ENCODE assay signal across 8 mouse cellular contexts in genomic region chr6:94283318-94284061, GRCm38 (mm10). TPM values are rescaled to one million over a fixed set of nuclear protein-coding genes. Genes with fewer than 3 reads are reported as not detected.
DNase-seq lines count a peak whose midpoint lies in the region; ATAC-seq lines count a peak whose summit lies in the region.

Gene Magi1, minus strand, starts transcription at chr6:94283917.

- no peaks in the 10 kb centered on the region for H3K27me3 ChIP-seq in forebrain, embryonic 12.5 days
- H3K27me3 ChIP-seq in heart, embryonic 16.5 days (ENCODE audit: control insufficient read depth, insufficient read depth, low read length) = no peaks in the 10 kb centered on the region
- peaks cover 19% of the 10 kb centered on the region for H3K27me3 ChIP-seq in liver, embryonic 11.5 days (replicated peaks; ENCODE audit: control insufficient read depth, insufficient read depth, low read length)
- no peaks in the 10 kb centered on the region for H3K27me3 ChIP-seq in stomach, embryonic 15.5 days (replicated peaks)

- H3K9me3 ChIP-seq in forebrain, embryonic 12.5 days = 0 out of 2 replicates have a peak, but pooled peaks cover 6% of the 10 kb centered on the region
- H3K9me3 ChIP-seq in heart, embryonic 16.5 days (replicated peaks; ENCODE audit: control insufficient read depth, low read length) = peaks cover 2% of the 10 kb centered on the region; the same call in 1 of the 2 replicates
- H3K9me3 ChIP-seq in liver, embryonic 11.5 days (ENCODE audit: control insufficient read depth, low read length) = peaks cover under 1% of the 10 kb centered on the region; the same call in 1 of the 2 replicates
- H3K9me3 ChIP-seq in stomach, embryonic 15.5 days = no peaks in the 10 kb centered on the region

- peak; percentile 94 for ATAC-seq in forebrain, embryonic 12.5 days (ENCODE audit: low FRiP score)
- peak; percentile 93 for ATAC-seq in heart, embryonic 16.5 days (replicated peaks; ENCODE audit: extremely low read depth, insufficient read depth, low FRiP score)
- peak; percentile 95 for ATAC-seq in liver, embryonic 11.5 days (replicated peaks; ENCODE audit: low FRiP score)
- ATAC-seq in stomach, embryonic 15.5 days (ENCODE audit: insufficient read depth, low FRiP score, low read depth) = peak; percentile 93

- peaks cover 31% of the 10 kb centered on the region for H3K4me1 ChIP-seq in forebrain, embryonic 12.5 days
- peaks cover 14% of the 10 kb centered on the region for H3K4me1 ChIP-seq in heart, embryonic 16.5 days (ENCODE audit: control insufficient read depth, insufficient read depth, low read length)
- H3K4me1 ChIP-seq in liver, embryonic 11.5 days (replicated peaks; ENCODE audit: control insufficient read depth, insufficient read depth, low read length) = peaks cover 9% of the 10 kb centered on the region
- H3K4me1 ChIP-seq in stomach, embryonic 15.5 days = 0 out of 2 replicates have a peak, but pooled peaks cover 3% of the 10 kb centered on the region

- peak within 1 kb of the TSS; percentile 87 for H3K9ac ChIP-seq in forebrain, embryonic 12.5 days
- H3K9ac ChIP-seq in heart, embryonic 16.5 days (ENCODE audit: low read length) = peak within 1 kb of the TSS; percentile 94
- H3K9ac ChIP-seq in liver, embryonic 11.5 days (ENCODE audit: low read depth, low read length) = peak within 1 kb of the TSS; percentile 76
- peak within 1 kb of the TSS; percentile 60 for H3K9ac ChIP-seq in stomach, embryonic 15.5 days

- H3K4me3 ChIP-seq in forebrain, embryonic 12.5 days (replicated peaks) = peak within 1 kb of the TSS; percentile 81
- H3K4me3 ChIP-seq in heart, embryonic 16.5 days (ENCODE audit: low read length) = peak within 1 kb of the TSS; percentile 88
- peak within 1 kb of the TSS; percentile 71 for H3K4me3 ChIP-seq in liver, embryonic 11.5 days (ENCODE audit: low read depth, low read length)
- peak within 1 kb of the TSS; percentile 81 for H3K4me3 ChIP-seq in stomach, embryonic 15.5 days (replicated peaks)

- H3K4me2 ChIP-seq in forebrain, embryonic 12.5 days = peak within 1 kb of the TSS; percentile 88
- H3K4me2 ChIP-seq in heart, embryonic 16.5 days (ENCODE audit: low read depth, low read length) = peak within 1 kb of the TSS; percentile 70
- H3K4me2 ChIP-seq in liver, embryonic 11.5 days = peak within 1 kb of the TSS; percentile 97
- H3K4me2 ChIP-seq in stomach, embryonic 15.5 days = peak within 1 kb of the TSS; percentile 96

- WGBS in forebrain, embryonic 12.5 days = under 1% methylated on average over 84 of the region's 86 CpGs
- WGBS in heart, embryonic 16.5 days = under 1% methylated on average over 86 of the region's 86 CpGs
- 1% methylated on average over 85 of the region's 86 CpGs for WGBS in liver, embryonic 11.5 days
- WGBS in stomach, embryonic 15.5 days = under 1% methylated on average over 85 of the region's 86 CpGs

- peak; percentile 47 for DNase-seq in CD4-positive, CD25-positive, alpha-beta regulatory T cell, adult 2 months (ENCODE audit: low read depth, low spot score)
- peak; percentile 67 for DNase-seq in c-Kit-positive CD71-negative TER-119-negative erythroid progenitor cells, embryonic 14.5 days (ENCODE audit: low read depth)
- peak; percentile 97 for DNase-seq in kidney, postnatal 14 days
- DNase-seq in liver, embryonic 11.5 days (ENCODE audit: low spot score) = peak; percentile 92
- DNase-seq in neural tube, embryonic 10.5 days (ENCODE audit: extremely low spot score, low spot score) = peak; percentile 97

- no peaks in the 10 kb centered on the region for H3K36me3 ChIP-seq in forebrain, embryonic 12.5 days (replicated peaks)
- no peaks in the 10 kb centered on the region for H3K36me3 ChIP-seq in heart, embryonic 16.5 days (ENCODE audit: control insufficient read depth, insufficient read depth)
- no peaks in the 10 kb centered on the region for H3K36me3 ChIP-seq in liver, embryonic 11.5 days (ENCODE audit: control insufficient read depth, insufficient read depth, low read length)
- 0 out of 2 replicates have a peak, but pooled peaks cover 4% of the 10 kb centered on the region for H3K36me3 ChIP-seq in stomach, embryonic 15.5 days

- peak within 1 kb of the TSS; percentile 96 for H3K27ac ChIP-seq in forebrain, embryonic 12.5 days
- peak within 1 kb of the TSS; percentile 99 for H3K27ac ChIP-seq in heart, embryonic 16.5 days (ENCODE audit: low read length)
- H3K27ac ChIP-seq in liver, embryonic 11.5 days (ENCODE audit: low read depth, low read length) = peak within 1 kb of the TSS; percentile 93
- H3K27ac ChIP-seq in stomach, embryonic 15.5 days = peak within 1 kb of the TSS; percentile 96

RNA-seq across cellular contexts. Expression of gene Magi1, which starts in this region (rescaled TPM):
- polyA plus RNA-seq in forebrain, embryonic 12.5 days (2016; fragmentation: Nextera tagmentation; extraction: Ambion mirVana) = 45.5 and 52.2 TPM in 2 replicates
- polyA plus RNA-seq in heart, embryonic 16.5 days (2015; fragmentation: Nextera tagmentation; extraction: Ambion mirVana) = 6.3 and 7.2 TPM in 2 replicates
- 4.6 TPM in 2 replicates for polyA plus RNA-seq in liver, embryonic 11.5 days (2014; fragmentation: Nextera tagmentation; extraction: Ambion mirVana)
- 9.8 and 10.5 TPM in 2 replicates for polyA plus RNA-seq in stomach, embryonic 15.5 days (2015; fragmentation: Nextera tagmentation; extraction: Ambion mirVana)

Comparison
In these comparisons a context has a peak if more than half of its experiments do, and no peak if none do; other contexts are left out.
1. Peak in every context shown above with its lines: DNase-seq, ATAC-seq, H3K4me3 ChIP-seq and H3K27ac ChIP-seq.
2. DNase-seq: peak in every context shown above with its lines; median percentile 97 in kidney, postnatal 14 days; 97 in neural tube, embryonic 10.5 days; 92 in liver, embryonic 11.5 days; 67 in c-Kit-positive CD71-negative TER-119-negative erythroid progenitor cells, embryonic 14.5 days; 47 in CD4-positive, CD25-positive, alpha-beta regulatory T cell, adult 2 months.